In the genomic region with DNA sequence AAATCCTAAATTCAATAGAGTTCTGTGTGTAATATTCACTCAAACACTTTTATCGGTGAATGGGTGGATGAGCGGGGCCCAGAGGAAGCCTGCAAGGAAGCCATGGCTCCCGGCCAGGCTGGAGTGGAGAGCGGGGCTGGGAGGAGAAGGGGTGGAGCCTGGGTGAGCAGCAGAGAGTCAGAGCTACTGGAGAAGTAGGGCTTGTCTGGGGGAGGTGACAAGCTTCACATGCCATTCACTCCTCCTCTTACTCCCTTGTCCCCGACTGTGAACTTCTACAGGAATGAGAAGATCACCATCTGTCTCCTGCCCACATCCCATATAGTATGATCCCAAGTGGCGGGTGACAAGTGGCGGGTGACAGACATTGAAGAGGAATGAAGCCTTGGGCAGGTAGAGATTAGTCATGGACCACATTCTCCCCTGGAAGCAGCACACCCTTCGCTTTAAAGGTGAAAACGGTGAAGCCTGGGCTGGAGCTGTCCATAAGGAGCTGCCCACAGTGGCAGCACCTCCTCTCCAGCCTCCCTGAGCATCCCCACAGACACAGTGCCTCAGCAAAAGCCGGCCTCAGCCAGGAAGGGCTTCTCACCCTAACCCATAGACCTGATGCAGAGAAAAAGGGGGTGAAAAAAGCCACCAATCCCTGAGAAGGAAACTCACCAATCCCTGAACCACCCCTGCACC, we compare ENCODE assay signal across 8 mouse cellular contexts.
DNase-seq lines count a peak whose midpoint lies in the region; ATAC-seq and TF ChIP-seq lines count a peak whose summit lies in the region.

No protein-coding gene starts in this region.

- no peak overlapping the region for H3K4me2 ChIP-seq in midbrain, postnatal 0 days (ENCODE audit: low read depth, low read length, poor library complexity, severe bottlenecking)
- no peak overlapping the region for H3K4me2 ChIP-seq in forebrain, embryonic 16.5 days (ENCODE audit: low read length)

- no peaks in the 10 kb centered on the region for H3K4me1 ChIP-seq in midbrain, postnatal 0 days (ENCODE audit: insufficient read depth, low read length)
- H3K4me1 ChIP-seq in midbrain, embryonic 10.5 days: no peaks in the 10 kb centered on the region; the same call in 1 of the 2 replicates
- no peaks in the 10 kb centered on the region; the same call in 1 of the 2 replicates for H3K4me1 ChIP-seq in forebrain, embryonic 16.5 days (replicated peaks; ENCODE audit: control insufficient read depth, insufficient read depth, low read length)

- DNase-seq in midbrain, postnatal 0 days (ENCODE audit: low spot score): peak; percentile 39
- no peak for DNase-seq in midbrain, embryonic 10.5 days (ENCODE audit: low spot score)
- DNase-seq in heart, postnatal 14 days: peak; percentile 85 to 87
- peak; percentile 53 to 62 for DNase-seq in left cerebral cortex, adult 2 months (ENCODE audit: extremely low spot score in 1 of 2, low spot score in 2 of 2)
- DNase-seq in right cerebral cortex, adult 2 months (ENCODE audit: low spot score in 2 of 2): peak; percentile 37 to 67
- DNase-seq in yolk sac, embryonic 10.5 days (ENCODE audit: low spot score): no peak

- 67% methylated on average over 10 of the region's 10 CpGs for WGBS in midbrain, postnatal 0 days
- 75% methylated on average over 10 of the region's 10 CpGs for WGBS in midbrain, embryonic 10.5 days
- WGBS in forebrain, embryonic 16.5 days: 63% methylated on average over 10 of the region's 10 CpGs

- peaks cover 11% of the 10 kb centered on the region for H3K36me3 ChIP-seq in midbrain, postnatal 0 days (ENCODE audit: insufficient read depth, low read length)
- H3K36me3 ChIP-seq in midbrain, embryonic 10.5 days: no peaks in the 10 kb centered on the region
- H3K36me3 ChIP-seq in forebrain, embryonic 16.5 days (ENCODE audit: control insufficient read depth, insufficient read depth): no peaks in the 10 kb centered on the region

- no peak for TF ChIP-seq CTCF in midbrain, postnatal 0 days (IDR thresholded peaks at IDR 0.05)
- TF ChIP-seq CTCF in left cerebral cortex, adult 2 months (IDR thresholded peaks at IDR 0.05): no peak

- no peaks in the 10 kb centered on the region for H3K9me3 ChIP-seq in midbrain, postnatal 0 days (ENCODE audit: low read length)
- H3K9me3 ChIP-seq in midbrain, embryonic 10.5 days (replicated peaks): no peaks in the 10 kb centered on the region
- H3K9me3 ChIP-seq in forebrain, embryonic 16.5 days (ENCODE audit: control insufficient read depth, low read length): no peaks in the 10 kb centered on the region

- intact Hi-C loops in heart, postnatal 14 days (cut with DNase I): loop anchor here (1.0 kb wide), 1 partner anchor 77 kb away; no protein-coding TSS in a partner anchor
- intact Hi-C loops in left cerebral cortex, adult 2 months (cut with DNase I): loop anchor here (1.0 kb wide), 1 partner anchor 38 kb away; no protein-coding TSS in a partner anchor

- ATAC-seq in midbrain, postnatal 0 days (ENCODE audit: low FRiP score): no peak
- peak; percentile 90 for ATAC-seq in frontal cortex, adult (ENCODE audit: low TSS enrichment)
- ATAC-seq in forebrain, embryonic 16.5 days: no peak

- H3K27ac ChIP-seq in midbrain, postnatal 0 days (ENCODE audit: low read depth, low read length): no peak overlapping the region
- no peak overlapping the region for H3K27ac ChIP-seq in midbrain, embryonic 10.5 days (replicated peaks)
- H3K27ac ChIP-seq in left cerebral cortex, adult 2 months: no peak overlapping the region
- no peak overlapping the region for H3K27ac ChIP-seq in forebrain, embryonic 16.5 days (ENCODE audit: low read length)

- no peaks in the 10 kb centered on the region for H3K27me3 ChIP-seq in midbrain, postnatal 0 days (ENCODE audit: insufficient read depth, low read length)
- no peaks in the 10 kb centered on the region for H3K27me3 ChIP-seq in midbrain, embryonic 10.5 days (ENCODE audit: low read depth, poor library complexity, severe bottlenecking)
- no peaks in the 10 kb centered on the region for H3K27me3 ChIP-seq in forebrain, embryonic 16.5 days (replicated peaks; ENCODE audit: control insufficient read depth, insufficient read depth, low read length)

- no peak overlapping the region for H3K4me3 ChIP-seq in midbrain, postnatal 0 days (ENCODE audit: low read depth, low read length)
- no peak overlapping the region for H3K4me3 ChIP-seq in midbrain, embryonic 10.5 days
- H3K4me3 ChIP-seq in left cerebral cortex, adult 2 months: no peak overlapping the region
- no peak overlapping the region for H3K4me3 ChIP-seq in forebrain, embryonic 16.5 days (replicated peaks; ENCODE audit: low read length)

- H3K9ac ChIP-seq in midbrain, postnatal 0 days (replicated peaks; ENCODE audit: low read length, poor library complexity, severe bottlenecking): no peak overlapping the region
- H3K9ac ChIP-seq in forebrain, embryonic 16.5 days (replicated peaks; ENCODE audit: low read depth, low read length): no peak overlapping the region

Comparison
In these comparisons a context has a peak if more than half of its experiments do, and no peak if none do; other contexts are left out.
1. DNase-seq: peak in midbrain, postnatal 0 days (single experiment), heart, postnatal 14 days (2 of 2), left cerebral cortex, adult 2 months (2 of 2) and right cerebral cortex, adult 2 months (2 of 2); none in midbrain, embryonic 10.5 days (single experiment) and yolk sac, embryonic 10.5 days (single experiment).